Mouse (Mus musculus) lung, postnatal 4 days (tissue): ENCODE measurements around the gene Prickle2.
A peak's percentile ranks its signal among the peaks of the same experiment; 100 is the strongest.

Experiments used
- DNase-seq, 2 experiments: peaks; one replicate each; pipeline ENCODE4 v3.0.0; 2021

Gene Prickle2

GRCm38 (mm10) chr6:92575227-92575626, 130.7 kb downstream of the Prickle2 start:
- no peak for DNase-seq

- DNase-seq = no peak
Measured at GRCm38 (mm10) chr6:92572139-92572538, 133.8 kb downstream of the Prickle2 start.

GRCm38 (mm10) chr6:92570090-92570489, 135.9 kb downstream of the Prickle2 start:
- DNase-seq = no peak

GRCm38 (mm10) chr6:92569283-92569682, 136.7 kb downstream of the Prickle2 start:
- DNase-seq = no peak

GRCm38 (mm10) chr6:92559261-92559660, 146.7 kb downstream of the Prickle2 start:
- no peak for DNase-seq

GRCm38 (mm10) chr6:92555675-92556074, 150.3 kb downstream of the Prickle2 start:
- peak in 1 of 2 experiments; percentile 48 for DNase-seq

GRCm38 (mm10) chr6:92553086-92553485, 152.9 kb downstream of the Prickle2 start:
- no peak for DNase-seq

GRCm38 (mm10) chr6:92549246-92549645, 156.7 kb downstream of the Prickle2 start:
- no peak for DNase-seq

- no peak for DNase-seq
Measured at GRCm38 (mm10) chr6:92545204-92545603, 160.8 kb downstream of the Prickle2 start.

- DNase-seq = no peak
Measured at GRCm38 (mm10) chr6:92543825-92544224, 162.1 kb downstream of the Prickle2 start.

- DNase-seq = no peak
Measured at GRCm38 (mm10) chr6:92542402-92543101, 163.4 kb downstream of the Prickle2 start.

- peak; percentile 59 to 72 for DNase-seq
Measured at GRCm38 (mm10) chr6:92534226-92535031, 171.5 kb downstream of the Prickle2 start.

- no peak for DNase-seq
Measured at GRCm38 (mm10) chr6:92533306-92534063, 172.5 kb downstream of the Prickle2 start.

- DNase-seq = no peak
Measured at GRCm38 (mm10) chr6:92532896-92533295, 173.1 kb downstream of the Prickle2 start.

- DNase-seq = no peak
Measured at GRCm38 (mm10) chr6:92532331-92532730, 173.6 kb downstream of the Prickle2 start.

GRCm38 (mm10) chr6:92526212-92526611, 179.7 kb downstream of the Prickle2 start:
- no peak for DNase-seq

GRCm38 (mm10) chr6:92525646-92526045, 180.3 kb downstream of the Prickle2 start:
- no peak for DNase-seq

GRCm38 (mm10) chr6:92521526-92522075, 184.4 kb downstream of the Prickle2 start:
- DNase-seq = peak in 1 of 2 experiments; percentile 37

GRCm38 (mm10) chr6:92520088-92520875, 185.7 kb downstream of the Prickle2 start:
- peak in 1 of 2 experiments; percentile 24 for DNase-seq

GRCm38 (mm10) chr6:92518438-92518968, 187.5 kb downstream of the Prickle2 start:
- no peak for DNase-seq

GRCm38 (mm10) chr6:92517002-92517401, 189.0 kb downstream of the Prickle2 start:
- no peak for DNase-seq

- DNase-seq = no peak
Measured at GRCm38 (mm10) chr6:92512001-92512400, 194.0 kb downstream of the Prickle2 start.
